Mouse (Mus musculus) telencephalon, adult 2 months (tissue): ENCODE measurements at regions not wholly inside any gene's neighbourhood (a gene's known extent, or its start where the extent isn't known, plus 50 kb on each side); places are given as distances from the start of the nearest gene placed in this dataset.

ENCODE experiments used
- DNase-seq: peaks from one replicate; pipeline ENCODE4 v3.0.0-alpha.2; 2011; ENCODE audit warnings: low read depth, low spot score

GRCm38 (mm10) chr11:82668026-82668425 is 96.1 kb downstream of the Cct6b start:
- DNase-seq: no peak

DNA sequence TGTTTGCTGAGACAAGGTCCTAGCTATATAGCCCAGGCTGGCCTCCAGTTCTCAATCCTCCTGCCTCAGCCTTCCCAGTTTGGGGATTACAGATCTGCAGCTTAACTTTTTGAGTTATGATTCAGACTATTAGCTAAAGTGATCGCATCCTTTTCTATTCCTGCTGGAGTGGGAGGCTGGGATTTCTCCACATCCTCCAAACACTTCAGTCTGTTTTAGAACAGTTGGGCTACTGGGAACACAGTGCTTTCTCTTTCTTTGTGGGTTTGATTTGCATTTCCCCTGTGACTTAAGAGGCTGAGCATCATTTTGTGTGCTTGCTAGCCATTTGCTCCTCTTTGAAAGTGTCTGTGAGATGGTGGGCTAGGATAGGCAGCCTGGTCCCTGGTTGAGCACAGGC is 100.0 kb downstream of the Cct6b start:
- DNase-seq: peak; percentile 62

DNA sequence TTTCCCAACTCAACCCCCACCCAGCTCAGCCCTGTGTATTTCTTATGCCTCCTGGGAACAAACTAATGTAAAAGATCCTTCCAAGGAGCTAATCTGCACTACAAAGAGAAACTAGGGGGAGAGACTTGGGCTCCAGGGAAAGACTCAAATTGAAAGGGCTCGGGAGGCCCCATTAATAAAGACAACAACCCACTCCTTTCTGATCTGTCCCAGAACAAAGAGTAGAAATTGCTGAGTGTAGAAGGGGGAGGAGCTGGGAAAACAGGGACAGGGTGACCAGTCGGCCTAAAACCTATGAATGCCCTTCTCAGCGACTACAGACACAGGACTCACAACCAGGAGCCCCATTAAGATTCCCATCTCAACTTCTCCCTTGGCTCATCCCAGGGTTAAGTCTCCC is 102.0 kb downstream of the Cct6b start:
- DNase-seq: no peak

- no peak for DNase-seq
Observed at GRCm38 (mm10) chr11:82651751-82652150, 112.4 kb downstream of the Cct6b start.

DNA sequence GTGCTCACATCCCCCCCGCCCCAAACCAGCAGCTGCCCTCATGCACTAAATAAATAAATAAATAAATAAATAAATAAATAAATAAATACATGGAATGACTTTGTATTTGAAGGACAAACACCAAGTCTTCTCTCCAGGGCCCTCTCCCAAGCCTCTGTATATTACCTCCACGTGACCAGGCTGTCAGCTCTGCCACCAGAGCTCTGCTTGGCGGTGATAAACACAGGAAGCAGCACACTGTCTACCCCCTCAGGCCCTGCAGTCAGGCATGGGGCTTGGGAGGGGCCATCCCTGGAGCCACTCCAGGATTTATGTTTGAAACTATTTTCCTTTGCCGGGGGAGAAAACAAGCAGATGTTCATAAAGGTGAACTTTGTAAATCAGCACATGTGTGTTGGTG is 125.6 kb downstream of the Cct6b start:
- DNase-seq: no peak

- no peak for DNase-seq
Observed at GRCm38 (mm10) chr11:82632191-82632590, 131.9 kb downstream of the Cct6b start.

DNA sequence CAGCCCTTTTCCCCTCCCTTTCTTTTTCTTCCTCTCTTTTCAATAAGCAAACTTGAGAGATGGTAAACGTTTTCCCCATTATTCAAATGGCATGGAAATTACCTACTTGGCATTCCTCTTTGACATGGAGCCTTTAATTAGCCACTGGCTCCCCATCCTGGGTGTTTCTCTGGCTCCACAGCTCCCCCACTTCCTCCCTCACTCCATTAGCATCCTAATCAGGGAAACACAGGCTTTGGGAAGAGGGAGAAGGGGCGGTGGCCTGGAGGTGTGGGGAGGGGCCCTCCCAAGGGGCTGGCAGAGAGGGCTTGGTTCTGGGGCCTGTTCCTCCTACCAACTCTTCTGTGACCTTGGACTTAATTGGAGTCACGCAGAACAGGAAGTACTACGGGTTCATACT is 132.7 kb downstream of the Cct6b start:
- no peak for DNase-seq

DNA sequence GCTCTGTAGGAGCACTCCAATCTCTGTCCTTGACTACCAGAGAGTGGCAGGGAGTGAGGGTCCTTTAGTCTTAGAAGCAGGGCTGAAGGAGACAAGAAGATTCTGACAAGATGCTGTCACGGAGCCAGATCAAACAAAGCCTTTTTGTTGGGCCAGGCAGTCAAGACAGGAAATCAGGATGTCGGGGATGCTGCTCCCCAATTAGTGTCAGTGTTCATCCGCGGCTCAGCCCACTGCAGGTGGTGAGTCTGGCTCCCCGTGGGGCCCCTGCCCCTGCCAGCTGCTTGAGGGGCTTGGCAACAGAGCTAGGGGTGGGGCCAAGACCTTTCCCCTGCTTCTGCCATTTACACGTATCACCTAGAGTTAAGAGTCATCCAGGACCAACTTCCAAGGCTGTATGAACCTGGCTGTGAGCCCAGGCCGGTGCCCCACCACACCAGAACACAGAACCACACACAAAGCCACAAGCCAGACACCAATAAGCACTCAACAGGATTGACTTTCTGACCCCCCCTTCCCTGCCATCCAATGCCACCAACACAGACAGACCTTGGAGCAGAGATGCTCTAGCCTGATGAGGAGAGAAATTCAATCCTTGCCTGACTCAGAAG is 137.5 kb downstream of the Cct6b start:
- no peak for DNase-seq

DNA sequence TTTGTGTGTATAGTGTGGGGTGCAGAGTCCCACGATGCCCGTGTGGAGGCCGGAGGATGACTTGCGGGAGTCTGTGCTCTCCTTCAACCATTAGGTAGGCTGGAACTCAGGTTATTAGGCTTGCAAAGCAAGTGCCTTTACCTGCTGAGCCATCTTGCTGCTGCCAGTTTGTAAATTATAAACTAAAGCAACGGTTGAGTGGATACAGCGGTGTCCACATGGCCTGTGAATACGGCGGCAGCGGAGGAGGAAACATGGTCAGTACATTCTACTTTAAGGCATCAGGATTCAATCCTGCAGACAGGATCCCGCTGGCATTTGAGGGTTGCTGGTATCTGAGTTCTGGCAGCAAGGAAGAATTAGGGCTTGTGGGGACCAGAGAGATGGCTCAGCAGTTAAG is 143.1 kb downstream of the Cct6b start:
- no peak for DNase-seq

DNA sequence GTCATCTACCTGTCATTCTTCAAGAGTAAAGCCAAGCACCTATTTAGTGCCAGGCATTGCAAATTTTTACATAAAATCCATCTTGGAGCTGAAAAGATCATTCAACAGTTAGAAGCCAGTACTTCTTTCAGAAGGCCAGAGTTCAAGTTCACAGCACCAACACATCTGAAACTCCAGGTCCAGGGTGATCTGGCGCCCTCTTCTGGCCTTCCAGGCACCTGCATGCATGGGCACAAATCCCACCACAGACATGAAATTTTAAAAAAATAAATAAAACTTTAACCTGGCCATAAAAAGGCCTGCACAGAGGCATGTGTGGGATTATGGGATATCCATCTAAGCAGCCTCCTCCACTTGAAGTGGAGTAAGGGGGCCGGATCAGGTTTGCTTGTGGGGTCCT is 144.7 kb downstream of the Cct6b start:
- DNase-seq: no peak

DNA sequence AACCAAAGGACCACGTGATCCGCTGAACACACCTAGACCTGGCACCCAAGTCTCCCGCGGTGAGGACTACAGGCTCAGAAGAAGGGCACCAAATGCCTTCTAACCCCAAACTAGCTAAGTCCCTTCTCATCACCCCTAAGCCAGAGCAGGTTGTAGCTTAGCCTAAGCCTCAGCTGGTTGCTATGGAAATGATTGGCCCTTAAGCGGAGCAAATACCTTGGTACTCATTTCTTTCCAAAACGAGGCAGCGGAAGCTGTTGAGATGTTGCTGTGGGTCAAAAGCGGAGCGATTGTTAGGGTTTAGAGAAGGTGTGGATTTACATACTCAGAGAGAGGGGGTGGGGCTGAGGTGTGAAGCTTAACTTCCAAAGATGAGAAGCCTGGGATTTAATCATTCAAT is 145.7 kb downstream of the Cct6b start:
- no peak for DNase-seq

DNA sequence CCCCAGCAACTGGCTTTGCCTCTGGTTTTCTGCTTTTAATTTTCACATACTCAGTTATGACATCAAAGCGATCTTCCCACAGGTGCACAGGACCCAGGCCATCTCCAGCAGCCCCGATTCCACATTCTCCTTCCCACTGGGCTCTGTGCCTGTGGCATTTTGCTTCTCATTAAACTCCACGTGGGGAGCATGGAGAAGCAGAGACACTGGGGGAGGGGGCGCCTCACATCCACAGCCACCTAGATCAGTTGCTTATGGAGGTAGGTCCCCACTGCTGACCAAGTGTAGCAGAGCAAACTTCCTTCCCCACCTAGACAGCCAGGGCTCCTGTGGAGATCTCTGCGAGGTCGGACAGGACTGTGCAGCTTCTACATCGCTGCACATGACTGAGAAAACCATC is 147.3 kb downstream of the Cct6b start:
- no peak for DNase-seq

DNA sequence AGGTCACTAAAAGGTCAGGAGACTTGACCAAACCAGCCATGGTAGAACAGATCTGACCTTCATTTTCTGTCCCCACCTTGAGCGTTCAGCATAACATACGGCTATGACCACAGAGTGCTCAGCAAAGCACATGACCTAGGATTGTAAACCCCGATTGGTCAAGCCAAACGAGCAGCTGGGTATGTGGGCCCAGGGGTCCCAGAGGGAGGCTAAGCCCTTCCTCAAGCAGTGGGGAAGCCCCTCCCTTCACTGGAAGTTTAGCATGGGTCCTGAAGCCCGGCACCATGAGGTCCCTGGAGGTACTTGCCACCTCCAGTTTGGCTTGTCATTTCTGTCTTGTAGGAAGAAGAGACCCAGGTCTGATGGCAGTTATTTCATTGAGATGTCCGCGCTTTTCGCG is 149.8 kb downstream of the Cct6b start:
- DNase-seq: no peak

DNA sequence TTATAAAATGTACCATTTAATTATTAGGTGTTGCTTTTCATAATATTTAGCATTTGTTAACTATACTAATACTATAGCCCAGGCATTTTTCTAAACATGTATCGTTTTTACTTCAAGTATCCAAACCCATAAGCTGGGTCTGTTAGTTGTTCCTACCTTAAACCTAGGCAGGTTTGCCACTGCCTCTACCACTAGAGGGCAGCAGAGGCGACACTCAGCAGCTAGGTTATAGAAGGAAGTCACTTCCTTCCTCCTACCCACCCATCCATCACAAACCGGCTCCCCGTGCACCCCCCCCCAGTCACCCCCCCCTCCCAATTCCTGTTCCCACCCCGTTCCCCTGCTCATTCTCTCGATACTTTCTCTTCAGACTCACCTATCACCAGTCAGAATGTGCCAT is 150.6 kb downstream of the Cct6b start:
- no peak for DNase-seq

- DNase-seq: no peak
Observed at GRCm38 (mm10) chr11:82612026-82612425, 152.1 kb downstream of the Cct6b start.

DNA sequence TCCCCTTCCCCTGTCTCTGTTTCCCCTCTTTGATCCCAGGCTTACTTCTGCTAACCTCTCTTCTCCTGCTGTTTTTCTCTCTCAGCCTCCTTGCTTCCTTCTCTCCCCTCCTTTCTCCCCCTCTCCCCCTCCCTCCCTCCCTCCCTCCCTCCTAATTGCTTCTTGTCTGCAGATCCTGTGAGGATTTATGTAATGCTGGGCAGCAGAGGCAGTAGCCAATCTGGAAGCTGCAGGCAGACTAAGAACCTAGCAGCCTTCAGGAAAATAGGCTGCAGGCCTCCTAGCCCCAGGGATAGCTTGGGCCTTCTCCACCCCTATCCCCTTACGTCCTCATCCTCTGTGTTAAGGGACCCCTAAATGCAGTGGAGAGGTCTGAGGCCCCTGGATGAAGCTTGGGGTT is 155.2 kb downstream of the Cct6b start:
- DNase-seq: no peak

GRCm38 (mm10) chr11:82607661-82608060 is 156.5 kb downstream of the Cct6b start:
- no peak for DNase-seq

GRCm38 (mm10) chr11:82604251-82604835 is 159.8 kb downstream of the Cct6b start:
- no peak for DNase-seq

DNA sequence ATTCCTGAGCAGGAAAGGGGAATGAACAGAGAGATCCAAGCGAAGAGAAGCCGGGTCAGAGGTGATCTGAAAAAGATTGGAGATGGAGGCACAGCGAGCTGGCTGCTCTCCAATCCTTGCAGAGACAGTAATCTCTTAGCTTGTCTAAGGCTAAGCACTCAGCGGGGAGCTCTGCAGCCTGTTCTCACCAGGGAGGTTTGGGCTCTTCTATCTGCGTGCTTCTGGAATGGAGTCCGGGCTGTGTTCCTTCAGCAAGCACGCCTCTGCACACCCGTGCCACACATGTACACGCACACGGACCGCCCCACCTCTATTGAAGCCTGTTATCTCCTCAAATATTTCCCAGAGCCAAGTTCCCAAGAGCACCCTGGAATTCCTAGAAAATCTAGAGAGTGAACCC is 161.3 kb downstream of the Cct6b start:
- DNase-seq: no peak

DNA sequence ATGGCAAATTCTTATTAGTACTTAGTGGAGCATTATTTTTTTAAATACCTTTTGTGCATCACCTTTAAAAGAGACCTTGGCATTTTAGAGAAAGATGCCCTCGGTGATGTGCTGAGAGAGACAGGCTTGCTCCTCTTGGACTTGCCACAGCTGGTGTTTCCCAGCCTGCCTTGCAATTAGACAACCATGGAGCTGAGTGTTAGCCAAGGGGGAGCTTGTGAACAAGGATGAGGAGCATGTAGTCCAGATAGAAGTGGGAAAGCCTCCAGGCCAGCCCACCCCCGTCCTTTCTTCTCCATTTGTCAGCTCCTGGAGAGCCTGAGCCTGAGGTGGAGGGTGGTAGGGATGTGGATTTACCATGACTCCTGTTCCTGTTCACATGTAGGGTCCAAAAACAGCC is 161.9 kb downstream of the Cct6b start:
- no peak for DNase-seq

GRCm38 (mm10) chr11:82600151-82600550 is 164.0 kb downstream of the Cct6b start:
- DNase-seq: no peak

- no peak for DNase-seq
Observed at GRCm38 (mm10) chr11:82597757-82598156, 166.4 kb downstream of the Cct6b start.

DNA sequence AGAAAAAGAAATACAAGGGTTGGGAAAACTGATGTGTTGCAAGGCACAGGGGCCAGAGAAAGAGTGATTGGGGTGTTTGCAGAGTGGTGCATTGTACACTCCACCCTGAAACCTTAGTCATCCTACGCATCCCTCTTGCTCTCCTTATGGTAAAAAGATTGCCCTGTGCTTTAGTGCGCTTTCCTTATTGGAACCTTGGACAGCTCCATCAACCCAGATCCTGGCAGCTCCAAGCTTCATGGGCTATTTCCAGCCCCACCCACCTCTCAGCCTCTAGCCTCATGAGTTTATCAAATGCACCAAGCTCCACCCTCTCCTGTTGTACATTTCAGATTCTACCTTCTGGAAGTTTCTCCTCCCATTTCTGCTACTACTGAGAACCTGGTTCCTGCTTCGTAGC is 167.3 kb downstream of the Cct6b start:
- no peak for DNase-seq

DNA sequence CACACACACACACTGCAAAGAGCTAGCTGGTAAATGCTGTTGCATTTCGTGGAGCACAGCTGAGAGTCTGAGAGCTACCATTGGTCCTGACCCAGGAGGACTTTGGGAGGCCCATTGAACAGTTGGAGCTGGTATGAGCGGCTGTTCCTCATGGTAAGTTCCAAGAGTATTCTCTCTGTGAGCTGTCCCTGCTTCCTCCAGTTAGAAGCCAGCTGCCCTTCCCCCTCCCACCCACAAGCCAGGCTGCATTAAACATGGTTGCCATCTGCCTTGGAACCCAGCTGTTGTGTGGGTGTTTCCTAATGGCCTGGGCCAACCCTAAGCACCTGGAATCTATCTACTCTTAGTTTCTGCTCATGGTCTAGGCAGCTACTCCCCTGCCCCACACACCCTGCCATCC is 174.4 kb downstream of the Cct6b start:
- no peak for DNase-seq
